Mouse (Mus musculus): ENCODE results near the gene Stard3.

GRCm38 (mm10) chr11:98400161-98400726, 42.1 kb downstream of the Stard3 start, which contains the start of gene Pgap3:
- TF ChIP-seq NRF1 (IDR thresholded peaks at IDR 0.05; ENCODE audit: insufficient read depth, low read depth, low read length, poor library complexity, severe bottlenecking) (peak; percentile 33; the same call in 1 of the 2 replicates), EP300 (IDR thresholded peaks at IDR 0.05; ENCODE audit: low read depth in 1 of 2, low read length in 2 of 2) (peak in 1 of 2 experiments; percentile 27; a peak in 1 of 4 replicates), POLR2AphosphoS5 (IDR thresholded peaks at IDR 0.05; ENCODE audit: borderline replicate concordance, low read depth, low read length) (no peak), POLR2A (IDR thresholded peaks at IDR 0.05; ENCODE audit: control insufficient read depth in 1 of 2, insufficient read depth in 1 of 2, low read depth in 1 of 2, low read length in 2 of 2, poor library complexity in 1 of 2) (peak; percentile 44 to 81; a peak in 3 of 4 replicates), TAL1 (IDR thresholded peaks at IDR 0.05; ENCODE audit: low read length) (no peak), USF1 (IDR thresholded peaks at IDR 0.05; ENCODE audit: low read depth, low read length) (no peak)
